Comparison of ENCODE assay signal across 8 mouse cellular contexts in the genomic region with DNA sequence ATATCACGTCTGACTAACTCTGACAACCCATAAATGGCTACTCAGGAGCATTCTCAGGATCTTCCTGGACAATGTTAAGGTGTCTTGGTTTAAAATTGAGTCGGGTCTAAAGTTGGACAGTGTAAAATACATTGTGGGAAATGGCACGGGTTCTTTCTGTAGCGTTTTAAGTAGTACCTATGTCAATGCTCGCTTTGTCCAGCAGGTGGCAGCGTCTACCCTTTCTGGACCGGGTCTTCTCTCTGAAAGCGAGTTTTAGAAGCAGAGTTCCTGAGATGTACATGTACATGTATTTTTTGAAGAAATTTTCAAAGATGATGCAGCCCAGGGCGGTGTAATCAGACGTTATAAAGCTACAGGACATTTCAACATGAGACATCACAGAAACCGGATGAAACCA. TPM values are rescaled to one million over a fixed set of nuclear protein-coding genes. Genes with fewer than 3 reads are reported as not detected.
DNase-seq lines count a peak whose midpoint lies in the region; ATAC-seq and TF ChIP-seq lines count a peak whose summit lies in the region.

No protein-coding gene starts in this region.

- ATAC-seq in liver, embryonic 12.5 days, result no peak
- ATAC-seq in erythroid progenitor cell, adult 5-6 weeks (replicated peaks; ENCODE audit: low FRiP score, poor library complexity, severe bottlenecking), result peak; percentile 79

- peak; percentile 52; the same call in 1 of the 2 replicates for TF ChIP-seq CTCF in bone marrow macrophage, adult 2 months (IDR thresholded peaks at IDR 0.05; ENCODE audit: low read depth, low read length)

- H3K27ac ChIP-seq in liver, embryonic 12.5 days, result no peak overlapping the region
- H3K27ac ChIP-seq in bone marrow macrophage, adult 2 months (ENCODE audit: insufficient read depth, low read depth, low read length), result no peak overlapping the region

- H3K27me3 ChIP-seq in liver, embryonic 12.5 days (replicated peaks), result peaks cover 21% of the 10 kb centered on the region

- WGBS in liver, embryonic 12.5 days (ENCODE audit: insufficient replicate concordance), result 8% methylated on average over 11 of the region's 11 CpGs

- no peak overlapping the region for H3K4me2 ChIP-seq in liver, embryonic 12.5 days

- peak; percentile 80 for DNase-seq in liver
- DNase-seq in heart, postnatal 25 days (ENCODE audit: low spot score), result peak; percentile 5
- peak; percentile 75 to 78 for DNase-seq in left cerebral cortex, postnatal 10 days (ENCODE audit: extremely low spot score in 1 of 2, low spot score in 2 of 2)
- peak; percentile 70 to 82 for DNase-seq in natural killer cell, adult 2 months (ENCODE audit: low spot score in 2 of 2)
- peak; percentile 62 to 72 for DNase-seq in thymus, adult 18-20 months

- no peaks in the 10 kb centered on the region for H3K4me1 ChIP-seq in liver, embryonic 12.5 days
- no peaks in the 10 kb centered on the region for H3K4me1 ChIP-seq in bone marrow macrophage, adult 2 months (ENCODE audit: control insufficient read depth, insufficient read depth, low read length)

- H3K9me3 ChIP-seq in liver, embryonic 12.5 days (replicated peaks), result no peaks in the 10 kb centered on the region

- intact Hi-C loops in heart, postnatal 25 days (cut with DNase I), result loop anchor here (1.0 to 5.0 kb wide), 2 partner anchors 56 to 204 kb away; no protein-coding TSS in a partner anchor
- intact Hi-C loops in left cerebral cortex, postnatal 10 days (cut with DNase I), result loop anchor here (1.0 to 2.0 kb wide), 2 partner anchors 55 to 205 kb away; no protein-coding TSS in a partner anchor

- H3K36me3 ChIP-seq in liver, embryonic 12.5 days, result no peaks in the 10 kb centered on the region

- no peak overlapping the region for H3K9ac ChIP-seq in liver, embryonic 12.5 days

- H3K4me3 ChIP-seq in liver, embryonic 12.5 days, result no peak overlapping the region
- no peak overlapping the region for H3K4me3 ChIP-seq in bone marrow macrophage, adult 2 months (ENCODE audit: insufficient read depth, low read length)

- TF ChIP-seq POLR2A in bone marrow macrophage, adult 2 months (IDR thresholded peaks at IDR 0.05; ENCODE audit: borderline replicate concordance, low read depth, low read length), result no peak

RNA-seq across cellular contexts. Expression of a gene that starts 45.6 kb away (rescaled TPM):
- 14.5 and 15.6 TPM in 2 replicates for polyA plus RNA-seq in liver, embryonic 12.5 days (2016; fragmentation: Nextera tagmentation; extraction: Ambion mirVana)
- 2.5 and 3.2 TPM in 2 replicates for polyA plus RNA-seq in bone marrow macrophage, adult 2 months (2012; ENCODE audit: insufficient read depth, insufficient read length, missing spikeins)
- 13.4 and 22.7 TPM in 2 replicates for total RNA-seq in erythroid progenitor cell, adult 5-6 weeks (2015; ENCODE audit: low replicate concordance)
- total RNA-seq in erythroid progenitor cell, adult 5-6 weeks (2017; ENCODE audit: low replicate concordance), result 1.7 and 3.5 TPM in 2 replicates
- total RNA-seq in heart, postnatal 25 days (2021), result under 1 TPM; 0.67 to 0.91 TPM
- total RNA-seq in left cerebral cortex, postnatal 10 days (2021), result 1 to 10 TPM in 1 of 2 experiments, under 1 TPM in 1; 0.64 to 1.6 TPM

RNA-seq across cellular contexts. Expression of a gene that starts 51.3 kb away (rescaled TPM):
- 4.2 and 5.0 TPM in 2 replicates for polyA plus RNA-seq in liver, embryonic 12.5 days (2016; fragmentation: Nextera tagmentation; extraction: Ambion mirVana)
- polyA plus RNA-seq in bone marrow macrophage, adult 2 months (2012; ENCODE audit: insufficient read depth, insufficient read length, missing spikeins), result 4.8 and 6.3 TPM in 2 replicates
- total RNA-seq in erythroid progenitor cell, adult 5-6 weeks (2015; ENCODE audit: low replicate concordance), result 2.5 and 5.0 TPM in 2 replicates
- total RNA-seq in erythroid progenitor cell, adult 5-6 weeks (2017; ENCODE audit: low replicate concordance), result 3.4 and 4.0 TPM in 2 replicates
- 10 to 100 TPM; 76.5 to 86.4 TPM for total RNA-seq in heart, postnatal 25 days (2021)
- total RNA-seq in left cerebral cortex, postnatal 10 days (2021), result 100 to 1,000 TPM; 142 to 147 TPM

RNA-seq across cellular contexts. Expression of a gene that starts 53.5 kb away (rescaled TPM):
- polyA plus RNA-seq in liver, embryonic 12.5 days (2016; fragmentation: Nextera tagmentation; extraction: Ambion mirVana), result 27.3 and 29.1 TPM in 2 replicates
- 41.1 and 41.8 TPM in 2 replicates for polyA plus RNA-seq in bone marrow macrophage, adult 2 months (2012; ENCODE audit: insufficient read depth, insufficient read length, missing spikeins)
- total RNA-seq in erythroid progenitor cell, adult 5-6 weeks (2015; ENCODE audit: low replicate concordance), result 7.6 and 8.0 TPM in 2 replicates
- total RNA-seq in erythroid progenitor cell, adult 5-6 weeks (2017; ENCODE audit: low replicate concordance), result 3.1 and 5.8 TPM in 2 replicates
- 10 to 100 TPM; 33.0 to 34.6 TPM for total RNA-seq in heart, postnatal 25 days (2021)
- 10 to 100 TPM; 85.2 to 89.0 TPM for total RNA-seq in left cerebral cortex, postnatal 10 days (2021)

Comparison
In these comparisons a context has a peak if more than half of its experiments do, and no peak if none do; other contexts are left out.
1. DNase-seq: peak in every context shown above with its lines; median percentile 80 in liver; 76 in left cerebral cortex, postnatal 10 days; 76 in natural killer cell, adult 2 months; 67 in thymus, adult 18-20 months; 5 in heart, postnatal 25 days.
2. RNA of a gene that starts 51.3 kb away (total RNA-seq): 142 to 147 TPM in left cerebral cortex, postnatal 10 days and 76.5 to 86.4 TPM in heart, postnatal 25 days; 2.5 to 5.0 TPM in erythroid progenitor cell, adult 5-6 weeks; every median in the first group is over 10 times any median in the second.